Mouse (Mus musculus) G1E-ER4 (cell line): ENCODE data around the gene Tmem108. TPM values are rescaled to one million over a fixed set of nuclear protein-coding genes. Genes with fewer than 3 reads are reported as not detected.

Experiments
- GATA1 ChIP-seq: IDR thresholded peaks from one replicate; pipeline ENCODE4 v1.8.0; 2012; ENCODE audit warnings: low read length, inconsistent platforms
- polyA plus RNA-seq: library from polyadenylated mRNA; stranded (reverse); fragments of >175 nt; gene quantifications from 2 replicates; pipeline ENCODE4 v1.2.3, GENCODE M21; 2012

Tmem108 gene
- polyA plus RNA-seq, 1 experiment = not detected

- TF ChIP-seq GATA1 = no peak
Measured at GRCm38 (mm10) chr9:103668830-103669229, 92.8 kb downstream of the Tmem108 start.

GRCm38 (mm10) chr9:103665817-103666216 is 95.8 kb downstream of the Tmem108 start:
- TF ChIP-seq GATA1 = no peak

GRCm38 (mm10) chr9:103664151-103664550 is 97.5 kb downstream of the Tmem108 start:
- no peak for TF ChIP-seq GATA1

GRCm38 (mm10) chr9:103661873-103662272 is 99.8 kb downstream of the Tmem108 start:
- TF ChIP-seq GATA1 = no peak

GRCm38 (mm10) chr9:103657981-103658380 is 103.7 kb downstream of the Tmem108 start:
- TF ChIP-seq GATA1 = no peak

GRCm38 (mm10) chr9:103657183-103657975 is 104.3 kb downstream of the Tmem108 start:
- TF ChIP-seq GATA1 = no peak

- no peak for TF ChIP-seq GATA1
Measured at GRCm38 (mm10) chr9:103653995-103654587, 107.5 kb downstream of the Tmem108 start.

- TF ChIP-seq GATA1 = no peak
Measured at GRCm38 (mm10) chr9:103652127-103652882, 109.3 kb downstream of the Tmem108 start.

- TF ChIP-seq GATA1 = no peak
Measured at GRCm38 (mm10) chr9:103646605-103647004, 115.0 kb downstream of the Tmem108 start.

- no peak for TF ChIP-seq GATA1
Measured at GRCm38 (mm10) chr9:103645724-103646123, 115.9 kb downstream of the Tmem108 start.

- TF ChIP-seq GATA1 = no peak
Measured at GRCm38 (mm10) chr9:103642300-103642699, 119.3 kb downstream of the Tmem108 start.

- no peak for TF ChIP-seq GATA1
Measured at GRCm38 (mm10) chr9:103641340-103641739, 120.3 kb downstream of the Tmem108 start.

GRCm38 (mm10) chr9:103639413-103639812 is 122.2 kb downstream of the Tmem108 start:
- no peak for TF ChIP-seq GATA1

GRCm38 (mm10) chr9:103637451-103637850 is 124.2 kb downstream of the Tmem108 start:
- no peak for TF ChIP-seq GATA1

- TF ChIP-seq GATA1 = no peak
Measured at GRCm38 (mm10) chr9:103636847-103637246, 124.8 kb downstream of the Tmem108 start.

- no peak for TF ChIP-seq GATA1
Measured at GRCm38 (mm10) chr9:103628861-103629469, 132.7 kb downstream of the Tmem108 start.
